Mouse (Mus musculus) lung, adult 2 months (tissue): ENCODE results near the gene Cldn1. TPM values are rescaled to one million over a fixed set of nuclear protein-coding genes. Genes with fewer than 3 reads are reported as not detected.

Experiments
- DNase-seq: peaks from one replicate; pipeline ENCODE4 v3.0.0; 2022
- H3K4me1 ChIP-seq: fragments of 200-500 bp; 2 replicates; pipeline ENCODE4 v1.6.1; 2011; ENCODE audit warnings: low read length; ENCODE audit not compliant: control insufficient read depth, insufficient read depth
- H3K4me3 ChIP-seq: fragments of 200-500 bp; replicated peaks from 2 replicates; pipeline ENCODE3; 2011; ENCODE audit warnings: low read depth, mild to moderate bottlenecking, control low read depth, low read length; ENCODE audit errors: extremely low read depth
- CTCF ChIP-seq: fragments of 200-500 bp; IDR thresholded peaks from 2 replicates; pipeline ENCODE4 v1.5.1; 2011; ENCODE audit warnings: mild to moderate bottlenecking, low read length, control low read depth; ENCODE audit not compliant: insufficient read depth
- POLR2A ChIP-seq: fragments of 200-500 bp; IDR thresholded peaks from 2 replicates; pipeline ENCODE4 v1.6.1; 2011; ENCODE audit warnings: low read depth, mild to moderate bottlenecking, control low read depth, low read length, borderline replicate concordance; ENCODE audit errors: extremely low read depth
- WGBS: fragments of 180-500 bp; shearing (Covaris S2); methylation state at CpG from one replicate; pipeline ENCODE4 v1.1.7; 2018; 5-methylcytosine and 5-hydroxymethylcytosine counted together
- polyA plus RNA-seq: library from polyadenylated mRNA; depleted of rRNA; stranded (reverse); fragments of >200 nt; gene quantifications from 2 replicates; pipeline ENCODE4 v1.2.3, GENCODE M21; 2012; rRNA removed

The Cldn1 gene
- polyA plus RNA-seq, 1 experiment, result 5.4 TPM

- DNase-seq, result no peak
- Histone ChIP-seq H3K4me3 (no peak overlapping the region), H3K4me1 (peaks cover 2% of the 10 kb centered on the region)
- WGBS, result 32% methylated on average over 7 of the region's 7 CpGs
- TF ChIP-seq CTCF (no peak), POLR2A (no peak)
Measured at GRCm38 (mm10) chr16:26316281-26316680, 55.4 kb downstream of the Cldn1 start.

- TF ChIP-seq CTCF, result no peak
- TF ChIP-seq POLR2A, result no peak
- no peak overlapping the region for H3K4me3 ChIP-seq
- 61% methylated on average over 13 of the region's 13 CpGs for WGBS
- H3K4me1 ChIP-seq, result peaks cover 2% of the 10 kb centered on the region
- no peak for DNase-seq
Measured at GRCm38 (mm10) chr16:26314815-26315214, 56.8 kb downstream of the Cldn1 start.

- Histone ChIP-seq H3K4me1 (no peaks in the 10 kb centered on the region), H3K4me3 (no peak overlapping the region)
- DNase-seq, result no peak
- WGBS, result 84% methylated on average over 2 of the region's 2 CpGs
- TF ChIP-seq CTCF, result no peak
- TF ChIP-seq POLR2A, result no peak
Measured at GRCm38 (mm10) chr16:26309402-26309801, 62.2 kb downstream of the Cldn1 start.

Other genes with a start within 250 kb of the Cldn1 start
- gene Cldn16, start 91.3 kb upstream of the Cldn1 start, polyA plus RNA-seq, result not detected in 2 replicates
- gene Tmem207, start 154.9 kb upstream of the Cldn1 start, polyA plus RNA-seq, result not detected in 2 replicates
- 4.6 and 7.1 TPM in 2 replicates for gene Il1rap, start 209.9 kb upstream of the Cldn1 start, polyA plus RNA-seq